Comparison of ENCODE assay signal across 8 mouse cellular contexts in genomic region chr11:106268326-106269059, GRCm38 (mm10). TPM values are rescaled to one million over a fixed set of nuclear protein-coding genes. Genes with fewer than 3 reads are reported as not detected.
A peak's percentile ranks its signal among the peaks of the same experiment; 100 is the strongest.
DNase-seq lines count a peak whose midpoint lies in the region; ATAC-seq and TF ChIP-seq lines count a peak whose summit lies in the region.

No protein-coding gene starts in this region.

- peak overlapping the region; percentile 89 for H3K27ac ChIP-seq in embryonic facial prominence, embryonic 15.5 days (replicated peaks)
- peak overlapping the region; percentile 16; the same call in 1 of the 2 replicates for H3K27ac ChIP-seq in heart, embryonic 15.5 days
- peak overlapping the region; percentile 60 for H3K27ac ChIP-seq in liver, postnatal 0 days (ENCODE audit: low read depth)

- peak overlapping the region; percentile 44 for H3K4me2 ChIP-seq in embryonic facial prominence, embryonic 15.5 days (replicated peaks)
- H3K4me2 ChIP-seq in heart, embryonic 15.5 days, result peak overlapping the region; percentile 32; the same call in 1 of the 2 replicates
- peak overlapping the region; percentile 33 for H3K4me2 ChIP-seq in liver, postnatal 0 days (ENCODE audit: low read depth, low read length)

- no peak for TF ChIP-seq CTCF in liver, postnatal 0 days (IDR thresholded peaks at IDR 0.05; ENCODE audit: low read depth)

- H3K4me1 ChIP-seq in embryonic facial prominence, embryonic 15.5 days, result peaks cover 45% of the 10 kb centered on the region
- H3K4me1 ChIP-seq in heart, embryonic 15.5 days (replicated peaks), result peaks cover 43% of the 10 kb centered on the region
- peaks cover 44% of the 10 kb centered on the region for H3K4me1 ChIP-seq in liver, postnatal 0 days (ENCODE audit: insufficient read depth)

- H3K9ac ChIP-seq in embryonic facial prominence, embryonic 15.5 days, result no peak overlapping the region
- H3K9ac ChIP-seq in heart, embryonic 15.5 days, result no peak overlapping the region
- H3K9ac ChIP-seq in liver, postnatal 0 days (replicated peaks), result peak overlapping the region; percentile 42; the same call in 1 of the 2 replicates

- H3K27me3 ChIP-seq in embryonic facial prominence, embryonic 15.5 days, result no peaks in the 10 kb centered on the region
- H3K27me3 ChIP-seq in heart, embryonic 15.5 days, result no peaks in the 10 kb centered on the region
- no peaks in the 10 kb centered on the region for H3K27me3 ChIP-seq in liver, postnatal 0 days (ENCODE audit: insufficient read depth, low read length)

- peaks cover 38% of the 10 kb centered on the region for H3K36me3 ChIP-seq in embryonic facial prominence, embryonic 15.5 days
- H3K36me3 ChIP-seq in heart, embryonic 15.5 days, result peaks cover 39% of the 10 kb centered on the region
- H3K36me3 ChIP-seq in liver, postnatal 0 days (replicated peaks; ENCODE audit: insufficient read depth, low read length), result peaks cover 40% of the 10 kb centered on the region

- DNase-seq in thymus, postnatal 14 days, result peak; percentile 25
- DNase-seq in thymus, postnatal 25 days, result no peak
- peak; percentile 61 for DNase-seq in kidney, postnatal 10 days
- DNase-seq in liver, postnatal 0 days, result peak; percentile 68
- DNase-seq in ovary, postnatal 14 days (ENCODE audit: low spot score), result peak; percentile 61

- TF ChIP-seq EP300 in liver, postnatal 0 days (IDR thresholded peaks at IDR 0.05; ENCODE audit: low read depth), result no peak

- 26% methylated on average over 8 of the region's 8 CpGs for WGBS in embryonic facial prominence, embryonic 15.5 days
- 56% methylated on average over 8 of the region's 8 CpGs for WGBS in heart, embryonic 15.5 days
- WGBS in liver, postnatal 0 days (ENCODE audit: insufficient replicate concordance), result 62% methylated on average over 8 of the region's 8 CpGs

- H3K4me3 ChIP-seq in embryonic facial prominence, embryonic 15.5 days (replicated peaks), result peak overlapping the region; percentile 13
- no peak overlapping the region for H3K4me3 ChIP-seq in heart, embryonic 15.5 days
- no peak overlapping the region for H3K4me3 ChIP-seq in liver, postnatal 0 days (ENCODE audit: low read depth, low read length)

- H3K9me3 ChIP-seq in embryonic facial prominence, embryonic 15.5 days (replicated peaks), result no peaks in the 10 kb centered on the region
- H3K9me3 ChIP-seq in heart, embryonic 15.5 days (replicated peaks), result no peaks in the 10 kb centered on the region
- H3K9me3 ChIP-seq in liver, postnatal 0 days (ENCODE audit: low read length), result no peaks in the 10 kb centered on the region

- 0 out of 2 replicates have a peak, but pooled peaks have one; percentile 15 for ATAC-seq in embryonic facial prominence, embryonic 15.5 days (ENCODE audit: insufficient number of reproducible peaks, low FRiP score, low TSS enrichment, low read depth)
- no peak for ATAC-seq in heart, embryonic 15.5 days (replicated peaks; ENCODE audit: insufficient number of reproducible peaks, insufficient read depth, low FRiP score, low read depth)
- ATAC-seq in liver, postnatal 0 days, result no peak
- no peak for ATAC-seq in megakaryocyte progenitor cell, adult 5-6 weeks (replicated peaks; ENCODE audit: poor library complexity)

RNA-seq across cellular contexts. Expression of gene Smarcd2, which starts 4.3 kb away (rescaled TPM):
- polyA plus RNA-seq in embryonic facial prominence, embryonic 15.5 days (2015; fragmentation: Nextera tagmentation; extraction: Ambion mirVana), result 120 TPM in 2 replicates
- polyA plus RNA-seq in heart, embryonic 15.5 days (2015; fragmentation: Nextera tagmentation; extraction: Ambion mirVana), result 18.2 and 35.7 TPM in 2 replicates
- polyA plus RNA-seq in liver, postnatal 0 days (2015; fragmentation: Nextera tagmentation; extraction: Ambion mirVana), result 16.4 and 19.5 TPM in 2 replicates
- total RNA-seq in megakaryocyte progenitor cell, adult 5-6 weeks (2015), result 62.9 and 63.5 TPM in 2 replicates
- 216 and 275 TPM in 2 replicates for total RNA-seq in megakaryocyte progenitor cell, adult 5-6 weeks (2017)

RNA-seq across cellular contexts. Expression of gene Tcam1, which starts 8.0 kb away (rescaled TPM):
- 0.46 and 0.71 TPM in 2 replicates for polyA plus RNA-seq in embryonic facial prominence, embryonic 15.5 days (2015; fragmentation: Nextera tagmentation; extraction: Ambion mirVana)
- polyA plus RNA-seq in heart, embryonic 15.5 days (2015; fragmentation: Nextera tagmentation; extraction: Ambion mirVana), result 0.34 TPM in 1 of 2 replicates, not detected in the other
- 0.07 and 0.09 TPM in 2 replicates for polyA plus RNA-seq in liver, postnatal 0 days (2015; fragmentation: Nextera tagmentation; extraction: Ambion mirVana)
- 2.2 and 2.3 TPM in 2 replicates for total RNA-seq in megakaryocyte progenitor cell, adult 5-6 weeks (2015)
- total RNA-seq in megakaryocyte progenitor cell, adult 5-6 weeks (2017), result 1.6 and 1.7 TPM in 2 replicates

RNA-seq across cellular contexts. Expression of gene Psmc5, which starts 12.5 kb away (rescaled TPM):
- 279 and 291 TPM in 2 replicates for polyA plus RNA-seq in embryonic facial prominence, embryonic 15.5 days (2015; fragmentation: Nextera tagmentation; extraction: Ambion mirVana)
- polyA plus RNA-seq in heart, embryonic 15.5 days (2015; fragmentation: Nextera tagmentation; extraction: Ambion mirVana), result 195 and 215 TPM in 2 replicates
- polyA plus RNA-seq in liver, postnatal 0 days (2015; fragmentation: Nextera tagmentation; extraction: Ambion mirVana), result 87.0 and 88.8 TPM in 2 replicates
- total RNA-seq in megakaryocyte progenitor cell, adult 5-6 weeks (2015), result 52.0 and 54.1 TPM in 2 replicates
- total RNA-seq in megakaryocyte progenitor cell, adult 5-6 weeks (2017), result 110 and 120 TPM in 2 replicates

RNA-seq across cellular contexts. Expression of gene Ftsj3, which starts 12.6 kb away (rescaled TPM):
- polyA plus RNA-seq in embryonic facial prominence, embryonic 15.5 days (2015; fragmentation: Nextera tagmentation; extraction: Ambion mirVana), result 53.7 and 54.7 TPM in 2 replicates
- 31.1 and 37.5 TPM in 2 replicates for polyA plus RNA-seq in heart, embryonic 15.5 days (2015; fragmentation: Nextera tagmentation; extraction: Ambion mirVana)
- 21.9 and 22.5 TPM in 2 replicates for polyA plus RNA-seq in liver, postnatal 0 days (2015; fragmentation: Nextera tagmentation; extraction: Ambion mirVana)
- 45.5 and 45.7 TPM in 2 replicates for total RNA-seq in megakaryocyte progenitor cell, adult 5-6 weeks (2015)
- 151 and 191 TPM in 2 replicates for total RNA-seq in megakaryocyte progenitor cell, adult 5-6 weeks (2017)

RNA-seq across cellular contexts. Expression of gene Gh, which starts 33.2 kb away (rescaled TPM):
- not detected in 2 replicates for polyA plus RNA-seq in embryonic facial prominence, embryonic 15.5 days (2015; fragmentation: Nextera tagmentation; extraction: Ambion mirVana)
- polyA plus RNA-seq in heart, embryonic 15.5 days (2015; fragmentation: Nextera tagmentation; extraction: Ambion mirVana), result not detected in 2 replicates
- 0.13 and 0.21 TPM in 2 replicates for polyA plus RNA-seq in liver, postnatal 0 days (2015; fragmentation: Nextera tagmentation; extraction: Ambion mirVana)
- not detected in 2 replicates for total RNA-seq in megakaryocyte progenitor cell, adult 5-6 weeks (2015)
- total RNA-seq in megakaryocyte progenitor cell, adult 5-6 weeks (2017), result not detected in 2 replicates

Comparison
In these comparisons a context has a peak if more than half of its experiments do, and no peak if none do; other contexts are left out.
1. H3K27ac ChIP-seq: peak in every context shown above with its lines; median percentile 89 in embryonic facial prominence, embryonic 15.5 days; 60 in liver, postnatal 0 days; 16 in heart, embryonic 15.5 days.